Mouse (Mus musculus): ENCODE results near the gene Fbxo36. TPM values are rescaled to one million over a fixed set of nuclear protein-coding genes. Genes with fewer than 3 reads are reported as not detected.

The Fbxo36 gene
- total and polyA plus RNA-seq, 2 experiments from 2014 or later = 8.3 to 12.8 TPM

DNA sequence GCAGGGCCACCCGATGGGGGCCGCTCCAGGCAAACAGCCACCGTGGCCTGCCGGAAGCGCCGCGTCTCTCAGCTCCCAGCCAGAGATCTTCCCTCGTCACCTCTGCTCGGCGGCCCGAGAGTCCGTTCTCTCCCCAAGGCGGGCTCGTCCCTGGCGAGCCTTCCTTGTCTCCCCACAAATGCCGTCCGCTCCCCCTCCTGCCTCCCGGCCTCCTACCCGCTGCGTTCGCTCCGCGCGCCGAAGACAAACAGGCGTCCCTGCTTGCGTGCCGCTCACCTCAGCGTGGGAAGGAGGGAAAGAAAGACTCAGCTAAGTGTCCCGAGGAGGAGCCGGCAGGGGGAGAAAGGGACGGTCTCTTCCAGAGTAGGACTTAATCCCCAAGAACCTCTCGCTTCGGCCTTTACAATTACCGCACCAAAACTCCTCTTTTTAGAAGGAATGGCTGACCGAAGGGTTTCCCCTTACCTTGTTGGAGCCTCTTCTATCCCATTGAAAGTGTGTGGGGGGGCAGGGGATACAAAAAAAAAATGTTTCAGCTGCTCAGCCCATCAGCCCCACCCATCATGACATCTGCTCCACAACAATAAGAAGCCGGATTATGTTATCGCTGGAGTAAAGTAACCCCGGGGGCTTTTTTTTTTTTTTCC lies 500 bp downstream of the Fbxo36 start, which contains the start of gene Trip12:
TSS of gene Trip12 (minus strand) at position 499 of the 647 bp plus-strand sequence.
- Histone ChIP-seq H3K4me2 (ENCODE audit: low read depth, low read length) (peak within 1 kb of the TSS; percentile 85), H3K36me3 (replicated peaks; ENCODE audit: control insufficient read depth, insufficient read depth, low read length) (no peaks in the 10 kb centered on the region), H3K9ac (replicated peaks; ENCODE audit: low read depth, low read length) (peak within 1 kb of the TSS; percentile 95), H3K27ac (ENCODE audit: low read depth) (peak within 1 kb of the TSS; percentile 98), H3K27me3 (ENCODE audit: control insufficient read depth, insufficient read depth, low read length) (no peaks in the 10 kb centered on the region), H3K4me1 (ENCODE audit: control insufficient read depth, insufficient read depth) (peaks cover 4% of the 10 kb centered on the region; the same call in 1 of the 2 replicates), H3K4me3 (ENCODE audit: low read depth, low read length) (peak within 1 kb of the TSS; percentile 97), H3K9me3 (replicated peaks; ENCODE audit: control insufficient read depth, low read length) (no peaks in the 10 kb centered on the region)
- TF ChIP-seq EP300 (IDR thresholded peaks at IDR 0.05; ENCODE audit: low read depth) (no peak), CTCF (IDR thresholded peaks at IDR 0.05; ENCODE audit: low read depth) (no peak)
- ATAC-seq (ENCODE audit: insufficient read depth, low read depth) (peak; percentile 22), DNase-seq (ENCODE audit: low spot score) (peak; percentile 31)
- WGBS = under 1% methylated on average over 39 of the region's 39 CpGs

DNA sequence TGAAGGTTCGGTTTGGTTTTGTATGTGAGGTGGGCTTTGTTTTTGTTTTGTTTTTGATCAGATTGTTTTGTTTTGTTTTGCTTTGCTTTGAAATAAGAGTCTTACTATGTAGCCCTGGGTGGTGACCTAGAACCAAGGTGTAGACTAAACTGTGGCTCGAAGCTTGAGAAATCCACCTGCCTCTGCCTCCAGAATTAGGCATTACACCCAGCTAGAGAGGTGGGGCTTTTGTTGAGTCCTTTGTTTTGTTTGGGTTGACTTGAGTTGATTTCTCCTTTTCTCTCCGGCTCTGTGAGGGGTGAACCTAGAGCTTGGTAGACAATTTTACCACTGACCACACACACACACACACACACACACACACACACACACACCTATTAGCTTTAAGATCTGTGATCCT lies 1.4 kb downstream of the Fbxo36 start:
- Histone ChIP-seq H3K4me3 (ENCODE audit: low read depth, low read length) (peak overlapping the region; percentile 97; the same call in 1 of the 2 replicates), H3K4me1 (ENCODE audit: control insufficient read depth, insufficient read depth) (peaks cover 4% of the 10 kb centered on the region; the same call in 1 of the 2 replicates), H3K9me3 (replicated peaks; ENCODE audit: control insufficient read depth, low read length) (no peaks in the 10 kb centered on the region), H3K36me3 (replicated peaks; ENCODE audit: control insufficient read depth, insufficient read depth, low read length) (no peaks in the 10 kb centered on the region), H3K4me2 (ENCODE audit: low read depth, low read length) (peak overlapping the region; percentile 85), H3K27ac (ENCODE audit: low read depth) (no peak overlapping the region), H3K27me3 (ENCODE audit: control insufficient read depth, insufficient read depth, low read length) (no peaks in the 10 kb centered on the region), H3K9ac (replicated peaks; ENCODE audit: low read depth, low read length) (no peak overlapping the region)
- DNase-seq (ENCODE audit: low spot score) = no peak
- WGBS = 72% methylated on average over 3 of the region's 3 CpGs
- TF ChIP-seq CTCF (IDR thresholded peaks at IDR 0.05; ENCODE audit: low read depth) (no peak), EP300 (IDR thresholded peaks at IDR 0.05; ENCODE audit: low read depth) (no peak)
- no peak for ATAC-seq (ENCODE audit: insufficient read depth, low read depth)

DNA sequence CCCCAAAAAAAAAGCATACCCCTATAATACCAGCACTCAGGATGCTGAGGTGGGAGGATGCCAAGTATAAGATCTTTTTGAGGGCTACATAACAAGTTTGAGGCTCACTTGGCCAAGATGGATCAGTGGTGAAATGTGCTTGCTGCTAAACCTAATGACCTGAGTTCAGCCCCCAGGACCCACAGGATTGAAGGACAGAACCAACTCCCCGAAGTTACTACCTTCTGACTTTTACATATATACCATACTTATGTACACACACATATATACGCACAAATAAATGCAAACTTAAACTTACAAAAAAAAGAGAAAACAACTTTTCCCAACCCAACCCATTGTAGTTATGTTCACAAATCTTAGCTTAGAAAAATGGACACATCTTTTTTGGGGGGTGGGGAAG lies 3.7 kb downstream of the Fbxo36 start:
- no peak for TF ChIP-seq CTCF (IDR thresholded peaks at IDR 0.05; ENCODE audit: low read depth)
- TF ChIP-seq EP300 (IDR thresholded peaks at IDR 0.05; ENCODE audit: low read depth) = no peak
- ATAC-seq (ENCODE audit: insufficient read depth, low read depth) (no peak), DNase-seq (ENCODE audit: low spot score) (no peak)
- Histone ChIP-seq H3K9ac (replicated peaks; ENCODE audit: low read depth, low read length) (no peak overlapping the region), H3K4me1 (ENCODE audit: control insufficient read depth, insufficient read depth) (peaks cover 4% of the 10 kb centered on the region; the same call in 1 of the 2 replicates), H3K9me3 (replicated peaks; ENCODE audit: control insufficient read depth, low read length) (no peaks in the 10 kb centered on the region), H3K4me2 (ENCODE audit: low read depth, low read length) (no peak overlapping the region), H3K36me3 (replicated peaks; ENCODE audit: control insufficient read depth, insufficient read depth, low read length) (no peaks in the 10 kb centered on the region), H3K27me3 (ENCODE audit: control insufficient read depth, insufficient read depth, low read length) (no peaks in the 10 kb centered on the region), H3K4me3 (ENCODE audit: low read depth, low read length) (no peak overlapping the region), H3K27ac (ENCODE audit: low read depth) (no peak overlapping the region)
- WGBS = 88% methylated on average over 2 of the region's 2 CpGs

DNA sequence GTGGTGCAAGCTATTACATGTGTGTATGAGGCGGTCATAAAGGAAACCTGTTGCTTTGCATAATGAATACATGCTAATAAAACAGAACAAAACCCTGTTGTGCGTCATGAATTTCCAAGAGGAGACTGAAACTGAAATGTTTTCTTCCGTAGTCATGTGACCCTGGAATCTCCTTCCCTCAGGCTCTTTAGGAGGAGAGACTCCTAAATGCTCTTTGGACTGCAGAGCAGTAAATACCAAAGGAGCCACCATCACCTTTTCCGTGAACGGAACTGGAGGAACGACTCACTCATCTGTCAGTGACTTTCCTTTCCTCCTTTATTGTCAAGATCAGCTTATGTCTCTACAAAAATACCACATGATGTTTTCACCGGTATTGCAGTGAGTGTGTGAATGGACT lies 8.1 kb downstream of the Fbxo36 start:
- no peaks in the 10 kb centered on the region for H3K4me1 ChIP-seq (ENCODE audit: control insufficient read depth, insufficient read depth)
- no peak overlapping the region for H3K4me2 ChIP-seq (ENCODE audit: low read depth, low read length)
- DNase-seq (ENCODE audit: low spot score) (no peak), ATAC-seq (ENCODE audit: insufficient read depth, low read depth) (no peak)
- no peak overlapping the region for H3K4me3 ChIP-seq (ENCODE audit: low read depth, low read length)
- WGBS = 78% methylated on average over 7 of the region's 7 CpGs
- no peaks in the 10 kb centered on the region for H3K36me3 ChIP-seq (replicated peaks; ENCODE audit: control insufficient read depth, insufficient read depth, low read length)
- H3K27ac ChIP-seq (ENCODE audit: low read depth) = no peak overlapping the region
- H3K9me3 ChIP-seq (replicated peaks; ENCODE audit: control insufficient read depth, low read length) = no peaks in the 10 kb centered on the region
- no peak for TF ChIP-seq EP300 (IDR thresholded peaks at IDR 0.05; ENCODE audit: low read depth)
- no peak for TF ChIP-seq CTCF (IDR thresholded peaks at IDR 0.05; ENCODE audit: low read depth)
- no peaks in the 10 kb centered on the region for H3K27me3 ChIP-seq (ENCODE audit: control insufficient read depth, insufficient read depth, low read length)
- H3K9ac ChIP-seq (replicated peaks; ENCODE audit: low read depth, low read length) = no peak overlapping the region

DNA sequence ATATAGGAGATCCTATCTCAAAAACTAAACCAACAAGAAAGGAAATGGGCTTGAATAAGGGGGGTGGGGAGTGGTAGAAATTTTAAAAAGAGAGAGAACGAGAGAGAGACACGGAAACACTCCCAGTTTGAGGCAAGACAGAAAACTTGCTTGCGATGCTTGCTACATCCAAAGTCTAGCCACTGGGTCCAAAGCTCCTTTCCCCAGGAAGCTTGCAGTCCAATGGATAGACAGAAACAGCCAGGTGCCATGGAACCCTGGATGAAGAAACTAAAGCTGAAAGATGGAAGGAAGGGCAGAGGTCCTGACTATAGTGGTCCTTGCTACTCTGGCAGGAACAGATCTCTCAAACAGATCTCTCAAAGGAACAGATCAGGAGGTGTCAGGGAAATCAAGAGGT lies 8.7 kb downstream of the Fbxo36 start:
- no peaks in the 10 kb centered on the region for H3K9me3 ChIP-seq (replicated peaks; ENCODE audit: control insufficient read depth, low read length)
- no peak for ATAC-seq (ENCODE audit: insufficient read depth, low read depth)
- no peak overlapping the region for H3K4me3 ChIP-seq (ENCODE audit: low read depth, low read length)
- TF ChIP-seq EP300 (IDR thresholded peaks at IDR 0.05; ENCODE audit: low read depth) (no peak), CTCF (IDR thresholded peaks at IDR 0.05; ENCODE audit: low read depth) (no peak)
- no peak for DNase-seq (ENCODE audit: low spot score)
- no peak overlapping the region for H3K4me2 ChIP-seq (ENCODE audit: low read depth, low read length)
- WGBS = 90% methylated on average over 3 of the region's 3 CpGs
- no peaks in the 10 kb centered on the region for H3K36me3 ChIP-seq (replicated peaks; ENCODE audit: control insufficient read depth, insufficient read depth, low read length)
- no peak overlapping the region for H3K27ac ChIP-seq (ENCODE audit: low read depth)
- no peaks in the 10 kb centered on the region for H3K4me1 ChIP-seq (ENCODE audit: control insufficient read depth, insufficient read depth)
- H3K27me3 ChIP-seq (ENCODE audit: control insufficient read depth, insufficient read depth, low read length) = no peaks in the 10 kb centered on the region
- H3K9ac ChIP-seq (replicated peaks; ENCODE audit: low read depth, low read length) = no peak overlapping the region
